Mouse (Mus musculus) limb, embryonic 10.5 days (tissue): ENCODE data around the gene Pdlim3. TPM values are rescaled to one million over a fixed set of nuclear protein-coding genes. Genes with fewer than 3 reads are reported as not detected.
A peak's percentile ranks its signal among the peaks of the same experiment; 100 is the strongest.

Experiments
- DNase-seq: peaks from one replicate; pipeline ENCODE4 v3.0.0-alpha.2; 2017; ENCODE audit warnings: low spot score
- H3K27ac ChIP-seq: fragments of 300-500 bp; sonication (generic); 2 replicates; pipeline ENCODE4 v1.5.1; 2016; ENCODE audit warnings: mild to moderate bottlenecking
- H3K27me3 ChIP-seq: fragments of 300-500 bp; sonication (generic); 2 replicates; pipeline ENCODE4 v1.6.1; 2016; ENCODE audit warnings: low read depth, mild to moderate bottlenecking; ENCODE audit not compliant: poor library complexity, severe bottlenecking
- H3K36me3 ChIP-seq: fragments of 300-500 bp; sonication (generic); 2 replicates; pipeline ENCODE4 v1.6.1; 2016; ENCODE audit warnings: mild to moderate bottlenecking, moderate library complexity
- H3K4me1 ChIP-seq: fragments of 300-500 bp; sonication (generic); 2 replicates; pipeline ENCODE4 v1.6.1; 2016
- H3K4me3 ChIP-seq: fragments of 300-500 bp; sonication (generic); 2 replicates; pipeline ENCODE4 v1.5.1; 2016; ENCODE audit warnings: mild to moderate bottlenecking, moderate library complexity
- H3K9me3 ChIP-seq: fragments of 300-500 bp; sonication (generic); replicated peaks from 2 replicates; pipeline ENCODE4 v1.6.1; 2016; ENCODE audit warnings: mild to moderate bottlenecking
- WGBS: fragments of 180-500 bp; shearing (Covaris S2); methylation state at CpG from one replicate; pipeline ENCODE4 v1.1.7; 2016; 5-methylcytosine and 5-hydroxymethylcytosine counted together
- polyA plus RNA-seq: library from polyadenylated mRNA; unstranded; fragments of >200 nt; fragmentation: Nextera tagmentation; extraction: Ambion mirVana; gene quantifications from 2 replicates; pipeline ENCODE4 v1.2.1, GENCODE M21; 2016

Pdlim3 gene
- polyA plus RNA-seq, 1 experiment from 2014 or later, result 6.7 TPM

DNA sequence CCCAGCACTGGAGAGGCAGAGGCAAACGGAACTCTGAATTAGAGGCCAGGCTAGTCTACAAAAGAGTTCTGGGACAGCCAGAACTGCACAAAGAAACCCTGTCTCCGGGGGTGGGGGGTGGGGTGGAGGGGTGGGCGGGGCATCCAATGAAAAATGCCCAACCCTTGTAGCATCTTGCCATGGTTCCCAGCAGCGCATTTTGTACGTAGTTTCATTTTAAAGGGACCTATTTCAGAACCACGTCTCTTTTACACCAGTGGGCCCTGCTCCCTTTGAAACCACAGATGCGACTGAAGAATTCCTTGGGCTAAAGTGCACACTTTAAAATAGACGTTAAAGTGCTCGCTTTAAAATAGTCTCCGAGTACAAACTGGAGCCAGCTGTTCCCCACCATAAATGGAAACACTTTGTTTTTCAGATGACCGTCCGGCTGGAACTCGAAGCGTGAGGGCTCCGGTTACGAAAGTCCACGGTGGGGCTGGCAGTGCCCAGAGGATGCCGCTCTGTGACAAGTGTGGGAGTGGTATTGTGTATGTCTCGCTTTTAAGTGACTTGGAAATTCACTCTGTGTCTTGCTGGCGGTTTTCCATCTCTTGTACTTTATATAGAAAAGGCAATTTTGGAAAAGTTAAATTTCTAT, 31.9 kb downstream of the Pdlim3 start:
- Histone ChIP-seq H3K27me3 (no peaks in the 10 kb centered on the region), H3K27ac (peak overlapping the region; percentile 56), H3K36me3 (no peaks in the 10 kb centered on the region), H3K9me3 (no peaks in the 10 kb centered on the region), H3K4me3 (no peak overlapping the region), H3K4me1 (peaks cover 6% of the 10 kb centered on the region)
- 84% methylated on average over 20 of the region's 20 CpGs for WGBS
- DNase-seq, result no peak

DNA sequence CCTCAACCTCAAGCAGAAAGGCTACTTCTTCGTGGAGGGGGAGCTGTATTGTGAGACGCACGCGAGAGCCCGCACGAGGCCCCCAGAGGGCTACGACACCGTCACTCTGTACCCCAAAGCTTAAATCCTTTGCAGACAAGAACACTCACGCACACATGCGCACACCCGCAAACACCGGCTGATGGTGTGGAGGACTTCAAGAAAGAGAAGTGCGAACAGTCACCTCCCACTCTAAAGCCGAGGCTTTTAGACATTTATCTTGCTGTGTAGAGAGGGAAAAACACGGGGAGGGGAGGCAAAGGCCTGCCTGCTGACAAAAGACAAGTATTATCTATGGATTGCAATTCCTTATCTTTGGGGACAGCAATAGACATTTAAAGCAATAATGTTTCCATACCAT, 33.6 kb downstream of the Pdlim3 start:
- no peak overlapping the region for H3K4me3 ChIP-seq
- no peaks in the 10 kb centered on the region for H3K36me3 ChIP-seq
- no peaks in the 10 kb centered on the region for H3K27me3 ChIP-seq
- H3K4me1 ChIP-seq, result peaks cover 6% of the 10 kb centered on the region
- no peak for DNase-seq
- no peak overlapping the region for H3K27ac ChIP-seq
- WGBS, result 92% methylated on average over 15 of the region's 15 CpGs
- no peaks in the 10 kb centered on the region for H3K9me3 ChIP-seq

DNA sequence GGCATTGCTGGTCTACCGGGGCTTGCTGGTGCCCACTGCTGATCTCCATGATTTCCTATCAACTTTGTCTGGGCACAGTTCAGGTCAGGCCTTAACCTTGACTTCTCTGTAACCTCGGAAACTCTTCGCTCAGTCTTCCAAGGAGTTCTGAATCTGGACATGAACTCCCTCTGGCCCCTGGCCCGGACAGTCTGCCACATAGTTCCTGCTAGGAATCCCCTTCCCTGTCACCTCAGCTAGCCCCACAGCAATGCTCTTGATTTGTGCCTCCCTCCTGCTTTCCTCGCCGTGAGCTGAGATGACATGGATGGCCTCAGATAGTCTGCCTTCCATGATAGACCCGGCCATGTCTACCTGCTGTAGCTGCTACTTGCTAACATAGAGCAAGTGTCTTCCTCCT, 35.1 kb downstream of the Pdlim3 start:
- DNase-seq, result no peak
- Histone ChIP-seq H3K9me3 (no peaks in the 10 kb centered on the region), H3K27me3 (no peaks in the 10 kb centered on the region), H3K4me3 (no peak overlapping the region), H3K27ac (no peak overlapping the region), H3K36me3 (no peaks in the 10 kb centered on the region), H3K4me1 (peaks cover 6% of the 10 kb centered on the region)
- WGBS, result 93% methylated on average over 7 of the region's 7 CpGs

DNA sequence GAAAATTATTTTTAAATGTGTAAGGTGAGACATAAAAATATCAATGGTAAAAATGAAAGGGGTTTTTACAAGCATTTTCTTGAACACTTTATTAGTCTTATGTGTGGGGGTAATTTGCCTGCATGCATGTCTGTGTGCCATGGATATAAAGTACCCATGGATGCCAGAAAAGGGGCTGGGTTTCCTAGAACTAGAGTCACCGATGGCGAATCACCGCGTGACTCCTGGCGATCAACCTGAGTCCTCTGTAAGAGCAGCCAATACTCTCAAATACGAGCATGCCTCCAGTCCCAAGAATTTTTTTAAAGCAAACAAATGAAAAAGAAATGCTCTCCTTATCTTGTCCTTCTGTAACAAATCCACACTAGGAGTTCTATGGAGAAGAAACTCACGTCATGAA, 36.9 kb downstream of the Pdlim3 start:
- peaks cover 2% of the 10 kb centered on the region for H3K4me1 ChIP-seq
- DNase-seq, result no peak
- H3K36me3 ChIP-seq, result no peaks in the 10 kb centered on the region
- 98% methylated on average over 7 of the region's 7 CpGs for WGBS
- H3K9me3 ChIP-seq, result no peaks in the 10 kb centered on the region
- H3K27me3 ChIP-seq, result no peaks in the 10 kb centered on the region
- no peak overlapping the region for H3K27ac ChIP-seq
- no peak overlapping the region for H3K4me3 ChIP-seq

DNA sequence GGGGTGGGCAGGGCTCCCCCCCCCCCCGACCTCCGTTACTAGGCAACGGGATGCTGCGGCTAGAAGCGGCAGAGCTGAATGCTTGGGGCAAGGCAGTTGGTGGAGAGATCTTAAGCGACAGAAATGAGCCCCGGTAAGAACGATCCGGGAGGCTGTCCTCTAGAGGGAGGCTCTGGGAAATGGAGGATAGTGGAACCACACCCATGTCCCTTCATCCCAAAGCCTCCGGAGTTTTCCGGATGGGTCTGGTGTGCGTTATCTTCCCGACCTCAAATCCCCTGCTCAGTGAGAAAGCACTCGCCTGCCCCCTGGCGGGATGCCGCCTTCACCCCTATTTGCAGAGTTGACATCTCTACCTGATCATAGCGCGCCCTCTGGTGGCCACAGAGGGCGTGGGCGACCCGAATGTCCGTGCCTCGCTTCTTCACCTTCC, 49.3 kb downstream of the Pdlim3 start, which contains the start of gene Ccdc110:
Gene Ccdc110 (plus strand): TSS at position 38 of the 433 bp plus-strand sequence.
- Histone ChIP-seq H3K4me3 (peak within 1 kb of the TSS; percentile 44), H3K36me3 (no peaks in the 10 kb centered on the region), H3K9me3 (no peaks in the 10 kb centered on the region), H3K27me3 (no peaks in the 10 kb centered on the region), H3K27ac (no peak within 1 kb of the TSS), H3K4me1 (peaks cover 6% of the 10 kb centered on the region; the same call in 1 of the 2 replicates)
- 8% methylated on average over 23 of the region's 23 CpGs for WGBS
- DNase-seq, result peak; percentile 99

DNA sequence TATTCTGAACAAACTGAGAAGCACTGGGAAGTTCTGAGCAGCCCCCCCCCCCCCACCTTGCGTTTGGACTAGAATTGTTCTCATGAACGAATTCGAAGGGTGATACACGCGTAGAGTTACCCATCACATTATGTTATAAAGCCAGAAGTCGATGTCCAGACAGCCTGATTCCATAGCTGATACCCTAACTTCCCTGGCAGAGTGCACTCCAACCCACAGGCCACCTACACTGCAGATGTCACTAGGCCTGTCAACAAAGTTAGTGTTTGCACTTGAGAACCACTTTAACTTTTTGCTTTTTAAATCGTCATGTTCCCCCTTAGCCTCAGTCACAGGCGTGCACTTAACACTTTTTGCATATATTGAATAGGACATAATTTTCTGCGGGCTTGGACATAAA, 51.7 kb downstream of the Pdlim3 start:
- Histone ChIP-seq H3K27ac (no peak overlapping the region), H3K4me3 (no peak overlapping the region), H3K27me3 (no peaks in the 10 kb centered on the region), H3K4me1 (peaks cover 6% of the 10 kb centered on the region; the same call in 1 of the 2 replicates), H3K9me3 (no peaks in the 10 kb centered on the region), H3K36me3 (no peaks in the 10 kb centered on the region)
- no peak for DNase-seq
- WGBS, result 89% methylated on average over 9 of the region's 9 CpGs

DNA sequence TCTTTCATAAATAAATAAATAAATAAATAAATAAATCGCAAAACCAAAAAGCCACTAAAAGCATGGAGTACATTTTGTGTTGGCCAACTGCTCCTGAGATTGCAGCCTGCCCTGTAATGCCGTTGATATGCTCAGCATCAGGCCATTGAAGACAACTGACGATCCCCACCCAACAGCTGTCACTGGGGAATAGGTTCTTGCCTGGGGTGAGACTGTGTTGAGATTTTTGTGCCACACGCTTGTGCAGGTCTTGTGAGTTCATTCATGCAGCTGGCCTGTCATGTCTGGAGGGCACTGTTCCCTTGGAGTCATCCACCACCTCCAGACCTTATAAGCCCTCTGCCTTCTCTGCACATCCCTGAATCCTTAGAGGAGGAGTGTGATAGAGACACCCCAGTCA, 61.0 kb downstream of the Pdlim3 start:
- H3K9me3 ChIP-seq, result no peaks in the 10 kb centered on the region
- no peak overlapping the region for H3K4me3 ChIP-seq
- H3K27ac ChIP-seq, result no peak overlapping the region
- WGBS, result 94% methylated on average over 4 of the region's 4 CpGs
- no peaks in the 10 kb centered on the region for H3K36me3 ChIP-seq
- no peak for DNase-seq
- H3K27me3 ChIP-seq, result no peaks in the 10 kb centered on the region
- H3K4me1 ChIP-seq, result no peaks in the 10 kb centered on the region

DNA sequence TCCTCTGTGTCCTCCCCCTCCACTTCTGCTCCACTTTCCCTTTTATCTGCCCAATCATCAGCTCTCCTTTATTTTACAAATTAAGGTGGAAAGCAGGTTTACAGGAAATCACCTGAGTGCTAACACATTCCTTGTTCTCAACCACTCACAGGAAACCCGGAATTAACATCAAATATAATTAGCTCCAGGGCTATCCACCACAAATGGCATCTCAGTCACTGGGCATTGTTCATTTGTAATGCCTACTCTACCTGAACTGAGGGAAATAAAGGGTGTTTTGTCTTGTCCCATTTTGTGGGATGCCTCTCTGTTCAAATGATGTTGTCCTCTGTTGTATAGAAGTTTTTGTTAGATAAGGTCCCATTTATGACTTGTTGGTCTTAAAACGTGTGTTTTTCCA, 65.4 kb downstream of the Pdlim3 start:
- Histone ChIP-seq H3K4me1 (no peaks in the 10 kb centered on the region), H3K27me3 (no peaks in the 10 kb centered on the region), H3K9me3 (no peaks in the 10 kb centered on the region), H3K4me3 (no peak overlapping the region), H3K36me3 (no peaks in the 10 kb centered on the region), H3K27ac (no peak overlapping the region)
- DNase-seq, result no peak
- WGBS, result 59% methylated on average over 2 of the region's 2 CpGs

Other genes with a start within 250 kb of the Pdlim3 start
- gene Ccdc110, start 49.2 kb downstream of the Pdlim3 start, polyA plus RNA-seq, result not detected in 2 replicates
- 3.2 TPM in 2 replicates for gene 1700029J07Rik, start 89.8 kb downstream of the Pdlim3 start, polyA plus RNA-seq
- gene Ufsp2, start 90.1 kb downstream of the Pdlim3 start, polyA plus RNA-seq, result 50.4 and 58.8 TPM in 2 replicates
- gene Lrp2bp, start 113.8 kb downstream of the Pdlim3 start, polyA plus RNA-seq, result 0.23 and 0.25 TPM in 2 replicates
- gene Ankrd37, start 120.2 kb downstream of the Pdlim3 start, polyA plus RNA-seq, result 15.0 and 16.6 TPM in 2 replicates